Mouse (Mus musculus): ENCODE measurements at regions not wholly inside any gene's neighbourhood (a gene's known extent, or its start where the extent isn't known, plus 50 kb on each side); places are given as distances from the start of the nearest gene placed in this dataset.

- no peak overlapping the region for H3K27ac ChIP-seq (ENCODE audit: low read depth, low read length)
- 80% methylated on average over 3 of the region's 3 CpGs for WGBS
- no peaks in the 10 kb centered on the region for H3K27me3 ChIP-seq (ENCODE audit: control insufficient read depth, insufficient read depth, low read length)
- no peak overlapping the region for H3K4me2 ChIP-seq (replicated peaks; ENCODE audit: low read depth, low read length)
- no peak overlapping the region for H3K4me3 ChIP-seq (ENCODE audit: low read length)
- ATAC-seq (ENCODE audit: low FRiP score, low TSS enrichment) = no peak
- no peak overlapping the region for H3K9ac ChIP-seq (ENCODE audit: low read depth, low read length)
- no peaks in the 10 kb centered on the region for H3K9me3 ChIP-seq (ENCODE audit: control insufficient read depth, low read length)
- H3K4me1 ChIP-seq (ENCODE audit: control insufficient read depth, insufficient read depth, low read length) = no peaks in the 10 kb centered on the region
- no peaks in the 10 kb centered on the region for H3K36me3 ChIP-seq (ENCODE audit: control insufficient read depth, insufficient read depth, low read length)
Measured at GRCm38 (mm10) chr14:99416169-99416568, 117.7 kb downstream of the Klf5 start.

- ATAC-seq (ENCODE audit: low FRiP score, low TSS enrichment) = no peak
- H3K4me2 ChIP-seq (replicated peaks; ENCODE audit: low read depth, low read length) = no peak overlapping the region
- 95% methylated on average over 5 of the region's 5 CpGs for WGBS
- H3K4me3 ChIP-seq (ENCODE audit: low read length) = no peak overlapping the region
- H3K4me1 ChIP-seq (ENCODE audit: control insufficient read depth, insufficient read depth, low read length) = no peaks in the 10 kb centered on the region
- H3K27ac ChIP-seq (ENCODE audit: low read depth, low read length) = no peak overlapping the region
- H3K36me3 ChIP-seq (ENCODE audit: control insufficient read depth, insufficient read depth, low read length) = no peaks in the 10 kb centered on the region
- H3K27me3 ChIP-seq (ENCODE audit: control insufficient read depth, insufficient read depth, low read length) = no peaks in the 10 kb centered on the region
- H3K9ac ChIP-seq (ENCODE audit: low read depth, low read length) = no peak overlapping the region
- H3K9me3 ChIP-seq (ENCODE audit: control insufficient read depth, low read length) = no peaks in the 10 kb centered on the region
Measured at GRCm38 (mm10) chr14:99418970-99419369, 120.5 kb downstream of the Klf5 start.

- no peak overlapping the region for H3K27ac ChIP-seq (ENCODE audit: low read depth, low read length)
- H3K4me2 ChIP-seq (replicated peaks; ENCODE audit: low read depth, low read length) = no peak overlapping the region
- H3K9ac ChIP-seq (ENCODE audit: low read depth, low read length) = no peak overlapping the region
- ATAC-seq (ENCODE audit: low FRiP score, low TSS enrichment) = no peak
- H3K27me3 ChIP-seq (ENCODE audit: control insufficient read depth, insufficient read depth, low read length) = no peaks in the 10 kb centered on the region
- no peaks in the 10 kb centered on the region for H3K9me3 ChIP-seq (ENCODE audit: control insufficient read depth, low read length)
- WGBS = 76% methylated on average over 7 of the region's 7 CpGs
- H3K4me3 ChIP-seq (ENCODE audit: low read length) = no peak overlapping the region
- no peaks in the 10 kb centered on the region for H3K4me1 ChIP-seq (ENCODE audit: control insufficient read depth, insufficient read depth, low read length)
- H3K36me3 ChIP-seq (ENCODE audit: control insufficient read depth, insufficient read depth, low read length) = no peaks in the 10 kb centered on the region
Measured at GRCm38 (mm10) chr14:99423334-99423733, 124.8 kb downstream of the Klf5 start.

- Histone ChIP-seq H3K27me3 (ENCODE audit: control insufficient read depth, insufficient read depth, low read length) (no peaks in the 10 kb centered on the region), H3K36me3 (ENCODE audit: control insufficient read depth, insufficient read depth, low read length) (no peaks in the 10 kb centered on the region), H3K4me2 (replicated peaks; ENCODE audit: low read depth, low read length) (no peak overlapping the region), H3K4me1 (ENCODE audit: control insufficient read depth, insufficient read depth, low read length) (no peaks in the 10 kb centered on the region), H3K4me3 (ENCODE audit: low read length) (no peak overlapping the region), H3K9ac (ENCODE audit: low read depth, low read length) (no peak overlapping the region), H3K9me3 (ENCODE audit: control insufficient read depth, low read length) (no peaks in the 10 kb centered on the region), H3K27ac (ENCODE audit: low read depth, low read length) (no peak overlapping the region)
- WGBS = 86% methylated on average over 3 of the region's 3 CpGs
- ATAC-seq (ENCODE audit: low FRiP score, low TSS enrichment) = no peak
Measured at GRCm38 (mm10) chr14:99427049-99427448, 128.6 kb downstream of the Klf5 start.

- Histone ChIP-seq H3K4me1 (ENCODE audit: control insufficient read depth, insufficient read depth, low read length) (no peaks in the 10 kb centered on the region), H3K9me3 (ENCODE audit: control insufficient read depth, low read length) (no peaks in the 10 kb centered on the region), H3K9ac (ENCODE audit: low read depth, low read length) (no peak overlapping the region), H3K27me3 (ENCODE audit: control insufficient read depth, insufficient read depth, low read length) (no peaks in the 10 kb centered on the region), H3K4me2 (replicated peaks; ENCODE audit: low read depth, low read length) (no peak overlapping the region), H3K27ac (ENCODE audit: low read depth, low read length) (no peak overlapping the region), H3K4me3 (ENCODE audit: low read length) (no peak overlapping the region), H3K36me3 (ENCODE audit: control insufficient read depth, insufficient read depth, low read length) (no peaks in the 10 kb centered on the region)
- ATAC-seq (ENCODE audit: low FRiP score, low TSS enrichment) = no peak
- 88% methylated on average over 4 of the region's 4 CpGs for WGBS
Measured at GRCm38 (mm10) chr14:99430323-99430722, 131.8 kb downstream of the Klf5 start.

- 95% methylated on average over 7 of the region's 7 CpGs for WGBS
- Histone ChIP-seq H3K9ac (ENCODE audit: low read depth, low read length) (no peak overlapping the region), H3K27me3 (ENCODE audit: control insufficient read depth, insufficient read depth, low read length) (no peaks in the 10 kb centered on the region), H3K9me3 (ENCODE audit: control insufficient read depth, low read length) (no peaks in the 10 kb centered on the region), H3K4me3 (ENCODE audit: low read length) (no peak overlapping the region), H3K4me1 (ENCODE audit: control insufficient read depth, insufficient read depth, low read length) (no peaks in the 10 kb centered on the region), H3K4me2 (replicated peaks; ENCODE audit: low read depth, low read length) (no peak overlapping the region), H3K36me3 (ENCODE audit: control insufficient read depth, insufficient read depth, low read length) (no peaks in the 10 kb centered on the region), H3K27ac (ENCODE audit: low read depth, low read length) (no peak overlapping the region)
- no peak for ATAC-seq (ENCODE audit: low FRiP score, low TSS enrichment)
Measured at GRCm38 (mm10) chr14:99431697-99432096, 133.2 kb downstream of the Klf5 start.

- no peak overlapping the region for H3K4me2 ChIP-seq (replicated peaks; ENCODE audit: low read depth, low read length)
- WGBS = 93% methylated on average over 1 of the region's 1 CpGs
- no peak overlapping the region for H3K4me3 ChIP-seq (ENCODE audit: low read length)
- H3K36me3 ChIP-seq (ENCODE audit: control insufficient read depth, insufficient read depth, low read length) = no peaks in the 10 kb centered on the region
- no peak for ATAC-seq (ENCODE audit: low FRiP score, low TSS enrichment)
- H3K4me1 ChIP-seq (ENCODE audit: control insufficient read depth, insufficient read depth, low read length) = no peaks in the 10 kb centered on the region
- H3K27me3 ChIP-seq (ENCODE audit: control insufficient read depth, insufficient read depth, low read length) = no peaks in the 10 kb centered on the region
- no peak overlapping the region for H3K27ac ChIP-seq (ENCODE audit: low read depth, low read length)
- H3K9me3 ChIP-seq (ENCODE audit: control insufficient read depth, low read length) = no peaks in the 10 kb centered on the region
- no peak overlapping the region for H3K9ac ChIP-seq (ENCODE audit: low read depth, low read length)
Measured at GRCm38 (mm10) chr14:99434645-99435044, 136.2 kb downstream of the Klf5 start.

- Histone ChIP-seq H3K4me3 (ENCODE audit: low read length) (no peak overlapping the region), H3K27me3 (ENCODE audit: control insufficient read depth, insufficient read depth, low read length) (no peaks in the 10 kb centered on the region), H3K4me2 (replicated peaks; ENCODE audit: low read depth, low read length) (no peak overlapping the region), H3K4me1 (ENCODE audit: control insufficient read depth, insufficient read depth, low read length) (no peaks in the 10 kb centered on the region), H3K9ac (ENCODE audit: low read depth, low read length) (no peak overlapping the region), H3K9me3 (ENCODE audit: control insufficient read depth, low read length) (no peaks in the 10 kb centered on the region), H3K27ac (ENCODE audit: low read depth, low read length) (no peak overlapping the region), H3K36me3 (ENCODE audit: control insufficient read depth, insufficient read depth, low read length) (no peaks in the 10 kb centered on the region)
- 71% methylated on average over 3 of the region's 3 CpGs for WGBS
- ATAC-seq (ENCODE audit: low FRiP score, low TSS enrichment) = no peak
Measured at GRCm38 (mm10) chr14:99435512-99435911, 137.0 kb downstream of the Klf5 start.

GRCm38 (mm10) chr14:99436051-99436450, 137.6 kb downstream of the Klf5 start:
- H3K9ac ChIP-seq (ENCODE audit: low read depth, low read length) = no peak overlapping the region
- whole genome bisulfite sequencing = 88% methylated on average over 1 of the region's 1 CpGs
- no peak for ATAC-seq (ENCODE audit: low FRiP score, low TSS enrichment)

GRCm38 (mm10) chr14:99449112-99449511, 150.6 kb downstream of the Klf5 start:
- ATAC-seq (ENCODE audit: low FRiP score, low TSS enrichment) = no peak
- WGBS = 75% methylated on average over 5 of the region's 5 CpGs

More at GRCm38 (mm10) chr14:99436051-99436450, 137.6 kb downstream of the Klf5 start:
- H3K4me3 ChIP-seq (ENCODE audit: low read length) = no peak overlapping the region
- H3K36me3 ChIP-seq (ENCODE audit: control insufficient read depth, insufficient read depth, low read length) = no peaks in the 10 kb centered on the region
- no peaks in the 10 kb centered on the region for H3K4me1 ChIP-seq (ENCODE audit: control insufficient read depth, insufficient read depth, low read length)
- H3K4me2 ChIP-seq (replicated peaks; ENCODE audit: low read depth, low read length) = no peak overlapping the region
- H3K27ac ChIP-seq (ENCODE audit: low read depth, low read length) = no peak overlapping the region
- H3K27me3 ChIP-seq (ENCODE audit: control insufficient read depth, insufficient read depth, low read length) = no peaks in the 10 kb centered on the region
- no peaks in the 10 kb centered on the region for H3K9me3 ChIP-seq (ENCODE audit: control insufficient read depth, low read length)

More at GRCm38 (mm10) chr14:99449112-99449511, 150.6 kb downstream of the Klf5 start:
- no peak overlapping the region for H3K4me3 ChIP-seq (ENCODE audit: low read length)
- no peak overlapping the region for H3K4me2 ChIP-seq (replicated peaks; ENCODE audit: low read depth, low read length)
- no peaks in the 10 kb centered on the region for H3K36me3 ChIP-seq (ENCODE audit: control insufficient read depth, insufficient read depth, low read length)
- H3K9ac ChIP-seq (ENCODE audit: low read depth, low read length) = no peak overlapping the region
- H3K27ac ChIP-seq (ENCODE audit: low read depth, low read length) = no peak overlapping the region
- H3K4me1 ChIP-seq (ENCODE audit: control insufficient read depth, insufficient read depth, low read length) = no peaks in the 10 kb centered on the region
- no peaks in the 10 kb centered on the region for H3K9me3 ChIP-seq (ENCODE audit: control insufficient read depth, low read length)
- no peaks in the 10 kb centered on the region for H3K27me3 ChIP-seq (ENCODE audit: control insufficient read depth, insufficient read depth, low read length)
